In the genomic region with DNA sequence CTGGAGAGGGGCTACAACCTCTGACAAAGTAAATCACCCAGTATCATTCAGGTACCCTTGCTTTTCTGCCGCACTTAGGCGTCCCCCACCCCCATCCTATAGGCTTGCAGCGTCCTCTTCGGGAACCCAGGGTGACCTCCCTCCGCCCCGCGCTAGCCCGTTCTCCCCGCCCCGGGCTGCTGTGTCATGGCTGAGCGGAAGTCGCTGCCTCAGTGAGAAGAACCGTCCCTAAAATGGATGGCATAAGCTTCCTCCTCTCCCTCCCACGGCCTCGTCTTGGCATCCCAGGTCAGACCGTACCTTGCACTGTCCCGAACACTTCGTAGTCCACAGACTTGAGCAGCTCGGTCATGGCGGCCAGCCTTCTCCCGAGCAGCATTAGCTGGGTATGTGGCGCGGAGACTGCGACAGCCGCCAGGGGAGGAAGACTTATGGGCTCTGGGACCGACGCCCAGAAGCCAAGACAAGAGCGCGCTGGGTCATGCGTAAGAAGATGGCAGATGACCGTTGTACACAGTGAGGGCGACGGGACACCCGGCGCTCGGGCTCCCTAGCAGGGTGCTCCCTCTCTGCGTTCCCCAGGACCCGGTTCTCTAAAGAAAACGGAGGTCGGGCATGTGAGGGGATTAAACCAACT, we compare ENCODE assay signal across 8 mouse cellular contexts. TPM values are rescaled to one million over a fixed set of nuclear protein-coding genes. Genes with fewer than 3 reads are reported as not detected.
DNase-seq lines count a peak whose midpoint lies in the region; ATAC-seq and TF ChIP-seq lines count a peak whose summit lies in the region.

A gene (minus strand): TSS at position 587 of the 637 bp plus-strand sequence.

- peak; percentile 58 for TF ChIP-seq CTCF in lung, embryonic 14.5 days (IDR thresholded peaks at IDR 0.05; ENCODE audit: low read depth)

- peak within 1 kb of the TSS; percentile 62 for H3K4me2 ChIP-seq in lung, embryonic 14.5 days

- H3K27ac ChIP-seq in lung, embryonic 14.5 days (ENCODE audit: low read depth): peak within 1 kb of the TSS; percentile 51; the same call in 1 of the 2 replicates

- DNase-seq in MN1 (ENCODE audit: low spot score): peak; percentile 93
- peak; percentile 85 for DNase-seq in cerebellum, adult 9-10 months
- DNase-seq in layer of hippocampus, adult 8-10 months (ENCODE audit: low spot score in 2 of 2): peak; percentile 73 to 77
- peak; percentile 91 for DNase-seq in lung, embryonic 14.5 days
- peak; percentile 80 for DNase-seq in testis, postnatal 14 days (ENCODE audit: low spot score)

- H3K9ac ChIP-seq in lung, embryonic 14.5 days: peak within 1 kb of the TSS; percentile 69

- H3K27me3 ChIP-seq in lung, embryonic 14.5 days (ENCODE audit: insufficient read depth, low read length): no peaks in the 10 kb centered on the region

- peak within 1 kb of the TSS; percentile 50 for H3K4me3 ChIP-seq in lung, embryonic 14.5 days (ENCODE audit: low read depth, low read length)

- ATAC-seq in frontal cortex, adult (ENCODE audit: low TSS enrichment): peak; percentile 98
- ATAC-seq in hematopoietic stem cell, adult 5-6 weeks (replicated peaks in 1 of 2; ENCODE audit: insufficient read depth in 1 of 2, low FRiP score in 2 of 2, low TSS enrichment in 1 of 2, low read depth in 1 of 2, poor library complexity in 2 of 2, severe bottlenecking in 2 of 2): peak; percentile 98 to 99
- ATAC-seq in lung, embryonic 14.5 days (ENCODE audit: insufficient read depth): peak; percentile 99
- peak; percentile 93 for ATAC-seq in neutrophil, adult 5-6 weeks (ENCODE audit: extremely low read depth, insufficient number of reproducible peaks, low FRiP score, poor library complexity, severe bottlenecking)

- no peaks in the 10 kb centered on the region for H3K4me1 ChIP-seq in lung, embryonic 14.5 days (ENCODE audit: insufficient read depth)

- no peaks in the 10 kb centered on the region for H3K9me3 ChIP-seq in lung, embryonic 14.5 days (ENCODE audit: low read depth, low read length)

- under 1% methylated on average over 40 of the region's 40 CpGs for WGBS in lung, embryonic 14.5 days

- H3K36me3 ChIP-seq in lung, embryonic 14.5 days (ENCODE audit: insufficient read depth): no peaks in the 10 kb centered on the region

RNA-seq across cellular contexts. Expression of the gene that starts here (rescaled TPM):
- 3.9 and 5.0 TPM in 2 replicates for total RNA-seq in hematopoietic stem cell, adult 5-6 weeks (2017)
- total RNA-seq in layer of hippocampus, adult 8-10 months (2022): 10 to 100 TPM; 16.8 to 26.9 (median 23.3) TPM
- polyA plus RNA-seq in lung, embryonic 14.5 days (2014; fragmentation: Nextera tagmentation; extraction: Ambion mirVana): 28.3 and 29.9 TPM in 2 replicates
- not detected in 2 replicates for total RNA-seq in neutrophil, adult 5-6 weeks (2017)

Comparison
In these comparisons a context has a peak if more than half of its experiments do, and no peak if none do; other contexts are left out.
1. Peak in every context shown above with its lines: DNase-seq, ATAC-seq, H3K4me3 ChIP-seq and H3K27ac ChIP-seq.
2. Peak in ATAC-seq in neutrophil, adult 5-6 weeks; RNA of the gene not detected or under 1 TPM.